Mouse (Mus musculus) mouse trophoblast stem cell (cell line): ENCODE results near the gene Usp31.

Source experiments
- in situ Hi-C, 2 experiments: fragments of 300-500 bp; cut with MseI, MboI; formaldehyde crosslinking; loops; 2 replicates in 1 of 2; 3 replicates in 1 of 2; pipeline ENCODE4 v1.15.1; 2025

Usp31 gene

GRCm38 (mm10) chr7:121660705-121661104 is 46.3 kb downstream of the Usp31 start:
- in situ Hi-C loops, result no loop called here

- in situ Hi-C loops, result no loop called here
Measured at GRCm38 (mm10) chr7:121658866-121659265, 48.2 kb downstream of the Usp31 start.

- in situ Hi-C loops, result no loop called here
Measured at GRCm38 (mm10) chr7:121654675-121655074, 52.4 kb downstream of the Usp31 start.

- in situ Hi-C loops, result no loop called here
Measured at GRCm38 (mm10) chr7:121652629-121653028, 54.4 kb downstream of the Usp31 start.

- in situ Hi-C loops, result no loop called here
Measured at GRCm38 (mm10) chr7:121650724-121651123, 56.3 kb downstream of the Usp31 start.

- in situ Hi-C loops, result no loop called here
Measured at GRCm38 (mm10) chr7:121640998-121641762, 65.9 kb downstream of the Usp31 start.

- in situ Hi-C loops, result no loop called here
Measured at GRCm38 (mm10) chr7:121636732-121637131, 70.3 kb downstream of the Usp31 start.

- in situ Hi-C loops, result no loop called here
Measured at GRCm38 (mm10) chr7:121634236-121634635, 72.8 kb downstream of the Usp31 start.

GRCm38 (mm10) chr7:121622835-121623420 is 84.1 kb downstream of the Usp31 start:
- in situ Hi-C loops, result no loop called here

GRCm38 (mm10) chr7:121622433-121622832 is 84.6 kb downstream of the Usp31 start:
- in situ Hi-C loops, result no loop called here

- in situ Hi-C loops, result no loop called here
Measured at GRCm38 (mm10) chr7:121601697-121602096, 105.4 kb downstream of the Usp31 start.

- in situ Hi-C loops, result no loop called here
Measured at GRCm38 (mm10) chr7:121596401-121596800, 110.7 kb downstream of the Usp31 start.

- in situ Hi-C loops, result no loop called here
Measured at GRCm38 (mm10) chr7:121595496-121595895, 111.6 kb downstream of the Usp31 start.

GRCm38 (mm10) chr7:121595085-121595484 is 112.0 kb downstream of the Usp31 start:
- in situ Hi-C loops, result no loop called here

- in situ Hi-C loops, result no loop called here
Measured at GRCm38 (mm10) chr7:121594623-121595022, 112.4 kb downstream of the Usp31 start.
